Mouse (Mus musculus): ENCODE results near the gene Man1b1.

GRCm38 (mm10) chr2:25363478-25364178 lies 31.5 kb downstream of the Man1b1 start:
- TF ChIP-seq GATA1 (IDR thresholded peaks at IDR 0.05; ENCODE audit: low read length), result no peak
- no peak for TF ChIP-seq TAL1 (IDR thresholded peaks at IDR 0.05; ENCODE audit: low read length)
